Mouse (Mus musculus): Measurements from ENCODE around the gene Ryr1.
A peak's percentile ranks its signal among the peaks of the same experiment; 100 is the strongest.

The Ryr1 gene

DNA sequence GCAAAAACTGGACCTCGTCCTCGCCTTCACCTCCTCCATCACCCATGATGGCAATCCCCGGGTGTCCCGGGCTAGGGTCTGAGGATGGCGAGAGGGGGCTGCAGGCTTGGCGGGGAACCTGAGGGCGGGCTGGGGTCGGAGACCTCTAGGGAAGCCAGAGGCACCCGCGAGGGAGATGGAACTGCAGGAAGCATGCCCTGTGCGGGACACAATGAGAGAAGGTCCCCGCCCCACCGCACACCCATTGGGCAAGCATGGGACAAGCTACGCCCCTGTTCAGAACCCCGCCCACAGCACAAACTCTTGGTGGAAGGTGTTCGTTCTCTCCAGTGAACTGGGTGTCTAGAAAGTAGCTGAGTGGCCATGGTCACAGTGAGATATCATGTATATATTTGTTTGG is at the start of gene Ryr1:
Gene Ryr1, minus strand, starts transcription at position 210 of the 400 bp plus-strand sequence.
- peak; percentile 75 for DNase-seq (ENCODE audit: extremely low read depth, low read depth)

DNA sequence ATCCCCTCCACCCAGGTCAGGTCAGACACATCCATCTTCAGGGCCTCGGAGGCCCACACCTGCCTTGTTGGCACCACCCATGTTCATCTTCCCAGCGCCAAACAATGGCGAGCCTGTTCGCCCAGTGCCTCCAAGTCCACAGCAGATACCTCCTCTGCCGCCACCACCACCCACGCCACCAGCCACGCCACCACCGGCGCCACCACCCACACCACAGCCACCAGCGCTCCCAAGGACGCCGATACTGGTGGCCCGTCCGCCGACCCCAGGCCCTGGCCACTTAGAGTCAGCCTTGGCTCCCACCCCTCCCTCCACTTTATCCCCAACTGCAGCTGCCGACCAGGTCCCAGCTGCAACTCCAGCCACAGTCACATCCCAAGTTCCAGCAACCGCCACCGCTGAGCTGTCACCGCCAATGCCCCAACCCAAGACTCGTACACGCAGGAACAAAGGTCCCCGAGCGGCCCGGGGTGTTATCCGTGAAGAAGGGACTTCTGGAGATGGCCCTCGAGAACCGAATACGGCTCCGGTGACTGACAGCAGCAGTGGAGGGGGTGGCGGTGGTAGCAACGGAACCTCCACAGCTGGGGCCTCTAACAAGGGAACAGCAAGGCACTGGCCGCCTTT is 47.5 kb upstream of the Ryr1 start:
- no peak for DNase-seq (ENCODE audit: extremely low read depth, low read depth)

DNA sequence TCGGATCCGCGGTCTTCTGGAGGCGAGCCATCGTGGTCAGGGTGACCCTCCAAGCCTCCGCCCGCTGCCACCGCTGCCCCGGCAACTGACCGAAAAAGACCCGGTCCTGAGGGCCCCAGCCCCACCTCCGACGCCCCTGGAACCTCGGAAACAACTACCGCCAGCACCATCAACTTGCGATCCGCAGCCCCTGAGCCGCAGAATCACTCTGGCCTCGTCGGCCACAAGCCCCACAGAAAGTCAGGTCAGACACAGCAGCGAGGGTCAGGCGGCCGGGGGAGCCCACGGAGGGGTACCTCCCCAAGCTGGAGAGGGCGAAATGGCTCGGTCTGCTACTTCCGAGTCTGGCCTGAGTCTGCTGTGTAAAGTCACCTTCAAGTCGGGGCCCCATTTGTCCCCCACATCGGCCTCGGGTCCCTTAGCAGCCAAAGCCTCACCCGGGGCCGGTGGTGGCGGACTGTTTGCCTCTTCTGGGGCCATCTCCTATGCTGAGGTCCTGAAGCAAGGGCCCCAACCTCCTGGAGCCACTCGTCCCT is 46.7 kb upstream of the Ryr1 start:
- DNase-seq (ENCODE audit: extremely low read depth, low read depth): no peak

DNA sequence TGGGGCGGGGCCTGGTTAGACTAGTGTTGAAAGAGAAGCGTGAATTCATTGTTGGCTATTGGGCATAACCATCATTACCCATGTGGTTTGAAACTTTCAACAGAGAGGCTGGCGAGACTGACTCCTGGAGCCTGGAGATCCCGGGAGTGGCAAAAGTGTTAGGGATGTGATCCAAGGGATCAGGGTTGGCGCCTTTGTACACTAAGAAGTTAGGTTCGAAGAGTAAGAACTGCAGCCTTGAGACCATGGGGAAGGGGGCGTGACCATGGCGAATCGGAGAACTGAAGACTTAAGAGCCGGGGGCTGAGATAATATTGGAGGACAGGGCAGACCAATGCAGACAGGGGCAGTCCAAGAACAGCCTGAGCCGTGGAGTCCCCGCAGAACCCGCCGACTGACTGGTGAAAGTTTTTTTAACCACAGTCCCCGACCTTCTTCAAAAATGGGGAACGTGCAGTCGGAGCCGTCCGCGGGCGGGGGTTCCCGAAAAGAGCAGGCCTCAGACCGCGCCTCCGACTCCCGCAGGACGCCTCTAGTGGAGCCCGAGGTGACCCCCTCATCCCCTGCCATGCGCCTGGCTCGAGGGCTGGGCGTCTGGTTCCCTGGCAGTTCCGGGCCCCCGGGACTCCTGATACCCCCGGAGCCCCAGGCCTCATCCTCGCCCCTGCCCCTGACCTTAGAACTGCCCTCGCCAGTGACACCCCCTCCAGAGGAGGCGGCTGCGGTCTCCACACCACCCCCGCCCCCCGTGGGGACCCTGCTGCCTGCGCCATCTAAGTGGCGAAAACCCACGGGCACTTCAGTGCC is 46.0 kb upstream of the Ryr1 start:
- no peak for DNase-seq (ENCODE audit: extremely low read depth, low read depth)

DNA sequence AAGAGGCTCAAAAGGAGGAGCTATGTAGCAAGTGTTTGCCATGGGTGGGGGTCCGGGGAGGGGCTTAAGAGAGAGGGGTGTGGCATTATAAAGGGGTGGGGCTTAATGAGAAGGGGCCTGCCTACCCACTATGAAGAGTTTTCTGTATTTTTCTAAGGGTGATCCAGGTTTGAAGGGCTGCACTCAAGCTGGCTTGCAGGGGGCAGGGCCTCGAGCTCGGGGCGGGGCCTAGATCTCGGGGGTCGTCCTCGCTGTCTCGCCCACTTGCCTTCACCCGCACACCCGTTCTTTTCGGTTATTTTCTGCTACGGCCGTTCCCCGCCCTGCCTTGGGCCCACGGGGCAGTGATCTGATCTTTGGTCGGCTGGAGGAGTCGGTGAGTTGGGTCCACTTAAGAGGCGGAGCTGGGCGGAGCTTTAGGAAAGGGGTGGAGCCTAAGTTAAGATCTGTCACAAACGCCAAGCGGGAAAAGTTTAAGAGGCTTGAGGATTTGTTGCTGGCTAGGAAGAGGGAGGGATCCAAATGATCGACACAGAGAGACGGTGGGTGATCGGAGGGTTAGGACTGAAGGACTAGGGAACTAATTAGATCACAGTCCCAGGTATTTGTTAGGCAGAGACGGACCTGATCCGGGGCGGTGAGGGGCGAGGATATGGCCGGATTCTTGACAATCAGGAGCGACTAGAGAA is 45.2 kb upstream of the Ryr1 start, which contains the start of the genes Ggn and Spred3:
Gene Ggn, plus strand, starts transcription at position 145 of the 689 bp plus-strand sequence.
Gene Spred3, minus strand, starts transcription at position 346 of the 689 bp plus-strand sequence.
- peak; percentile 78 for DNase-seq (ENCODE audit: extremely low read depth, low read depth)

DNA sequence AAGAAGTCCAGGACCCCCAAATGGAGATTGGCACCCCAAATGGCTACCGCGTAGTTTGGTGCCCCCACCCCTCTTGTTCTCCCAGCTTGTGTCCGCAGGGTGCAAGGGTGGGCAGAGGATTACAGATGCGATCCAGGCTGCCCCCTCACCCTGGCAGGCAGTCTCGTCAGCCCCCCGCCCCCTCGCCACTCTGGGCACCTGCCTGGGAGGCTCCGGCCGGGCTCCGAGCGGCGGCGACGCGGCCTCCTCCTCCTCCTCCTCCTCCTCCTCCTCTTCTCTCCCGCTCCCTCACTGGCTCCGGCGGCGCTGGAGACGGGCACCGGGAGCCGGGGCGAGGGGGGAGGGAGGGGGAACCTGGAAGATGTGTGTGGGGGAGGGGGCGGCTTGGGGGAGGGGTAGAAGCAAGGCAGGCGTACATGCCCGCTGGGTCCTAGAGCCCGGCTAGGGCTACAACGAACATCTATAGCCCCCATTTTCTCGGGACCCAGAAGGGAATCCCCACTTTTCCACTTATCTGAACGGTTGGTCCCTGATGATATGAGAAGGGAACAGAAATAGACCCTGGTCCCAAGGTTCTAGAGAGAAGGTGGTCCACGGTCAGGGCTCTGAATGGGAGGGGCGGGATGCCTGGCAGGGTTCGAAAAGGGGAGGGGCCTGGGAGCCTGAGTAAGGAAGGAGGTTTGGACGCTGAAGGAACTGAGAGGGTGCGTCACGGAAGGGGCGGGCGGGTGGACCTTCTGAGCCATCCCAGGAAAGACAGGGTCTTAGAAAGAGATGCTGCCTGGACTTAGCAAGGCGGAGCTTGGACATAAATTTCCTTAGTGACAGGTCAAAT is 44.5 kb upstream of the Ryr1 start:
- DNase-seq (ENCODE audit: extremely low read depth, low read depth): peak; percentile 91

DNA sequence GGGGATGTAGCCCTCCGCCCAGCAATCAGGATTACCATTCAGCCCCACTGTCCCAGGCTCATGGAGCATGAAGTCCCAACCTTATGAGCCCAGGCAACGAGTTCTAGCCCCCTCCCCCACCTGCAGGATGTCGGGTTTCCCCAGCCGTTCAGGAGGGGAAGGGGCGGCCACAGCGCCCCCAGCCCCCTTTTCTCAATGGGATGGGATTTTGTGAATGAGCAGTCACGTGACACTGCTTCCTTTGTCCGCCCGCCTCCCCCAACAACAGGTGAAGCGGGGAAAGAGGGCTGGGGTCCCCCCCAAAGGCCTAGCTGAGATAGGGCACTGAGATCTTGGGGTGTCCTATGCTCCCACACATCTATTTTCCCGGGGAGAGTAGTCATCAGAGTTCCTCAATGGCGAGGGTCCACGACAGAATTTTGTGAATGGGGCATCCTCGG is 43.8 kb upstream of the Ryr1 start:
- DNase-seq (ENCODE audit: extremely low read depth, low read depth): no peak

DNA sequence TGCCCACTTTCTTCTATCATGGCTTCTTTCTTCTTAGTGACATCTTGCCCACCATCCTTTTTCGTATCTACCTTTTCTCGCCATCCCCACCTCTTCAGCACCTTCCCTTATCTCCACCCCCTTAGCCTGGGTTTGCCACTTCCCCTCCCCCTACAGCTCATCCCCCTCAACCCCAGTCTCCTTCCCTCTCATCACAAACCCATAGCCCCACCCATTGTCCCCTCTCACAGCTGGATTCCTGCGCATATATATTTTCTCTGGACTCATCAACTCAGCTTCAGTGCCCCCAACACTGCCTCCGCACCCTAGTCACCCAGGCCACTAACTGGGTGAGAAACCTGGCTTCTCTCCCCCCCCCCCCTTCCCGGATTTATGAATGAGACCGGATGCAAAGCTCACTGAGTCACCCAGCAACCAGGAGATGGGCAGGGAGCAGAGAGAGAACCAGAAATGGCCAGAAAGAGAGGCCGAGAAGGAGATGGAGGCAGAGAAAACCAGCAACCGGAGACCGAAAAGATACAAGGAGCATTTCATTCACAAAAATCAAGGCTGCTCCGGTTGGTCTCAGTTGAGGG is 43.2 kb upstream of the Ryr1 start:
- no peak for DNase-seq (ENCODE audit: extremely low read depth, low read depth)

DNA sequence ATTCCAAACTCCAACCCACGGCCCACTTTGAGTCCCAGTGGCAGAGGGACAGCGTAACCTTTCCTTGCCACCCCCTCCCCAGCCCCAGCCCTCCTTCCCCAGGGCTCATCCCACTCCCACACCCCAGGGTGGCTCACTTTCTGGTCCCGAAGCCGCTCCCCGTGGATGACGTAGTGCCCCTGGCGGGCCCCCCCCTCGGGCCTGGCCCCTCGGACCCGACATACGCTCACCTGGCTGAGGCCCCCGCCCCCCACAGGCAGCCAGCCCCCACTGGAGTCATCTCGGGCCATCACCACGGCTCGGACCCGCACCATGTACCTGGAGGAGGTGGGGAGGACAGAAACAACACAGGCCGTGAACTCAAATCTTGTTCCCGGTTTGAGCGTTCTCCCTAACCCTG is 42.7 kb upstream of the Ryr1 start:
- DNase-seq (ENCODE audit: extremely low read depth, low read depth): no peak

DNA sequence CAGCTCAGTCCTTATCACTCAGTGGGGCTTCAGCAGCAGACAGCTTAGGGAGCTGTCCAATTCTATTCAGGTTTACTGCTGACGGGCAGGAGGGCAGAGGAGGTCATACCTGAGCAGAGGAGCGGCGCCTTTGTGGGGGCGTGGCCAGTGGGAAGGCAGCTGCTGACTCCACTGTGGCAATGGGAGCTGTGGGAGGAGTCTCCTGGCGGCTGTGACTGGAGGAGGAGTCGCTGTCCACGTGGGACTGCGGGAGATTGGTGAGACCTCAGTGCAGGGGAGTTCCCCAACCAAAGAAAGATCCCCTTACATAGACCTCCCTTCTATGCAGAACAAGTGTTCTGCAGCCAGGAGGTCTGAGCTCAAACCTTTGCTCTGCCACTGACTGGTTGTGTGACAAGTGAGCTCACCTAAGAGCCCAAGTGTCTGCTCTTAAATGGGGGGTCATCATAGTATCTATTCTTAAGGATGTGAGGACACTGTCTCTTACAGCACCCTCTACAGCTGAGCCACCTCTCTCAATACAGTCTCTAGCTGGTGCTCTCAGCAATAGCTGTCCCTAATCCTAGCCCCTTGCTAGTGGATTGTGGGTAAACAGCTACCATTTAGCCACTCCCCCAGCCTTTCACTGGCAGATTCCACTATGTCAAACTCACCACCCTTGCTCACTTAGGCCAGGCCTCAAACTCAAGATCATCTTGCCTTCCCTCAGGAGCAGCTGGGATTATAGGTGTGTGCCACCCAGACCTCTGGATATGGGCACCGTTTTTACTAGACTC is 38.0 kb upstream of the Ryr1 start:
- no peak for DNase-seq (ENCODE audit: extremely low read depth, low read depth)

DNA sequence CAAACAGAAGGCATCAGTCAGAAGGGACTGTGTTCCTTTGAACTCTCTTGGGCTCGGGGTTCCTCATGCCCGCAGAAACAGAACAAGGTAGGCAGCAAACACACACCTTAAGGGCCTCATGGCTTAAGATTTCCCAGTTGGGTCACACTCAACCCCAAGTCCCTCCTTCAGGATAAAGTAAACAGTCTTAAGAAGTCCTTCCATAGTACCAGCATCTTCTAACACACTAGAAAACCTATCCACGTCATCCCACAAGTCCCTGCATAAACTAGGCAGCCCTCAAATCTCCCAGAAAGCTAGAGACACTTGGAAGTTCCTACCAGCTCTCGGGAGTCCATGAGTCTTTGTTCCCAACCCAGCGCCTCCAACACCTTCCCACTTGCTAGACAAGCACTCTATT is 37.3 kb upstream of the Ryr1 start:
- no peak for DNase-seq (ENCODE audit: extremely low read depth, low read depth)

DNA sequence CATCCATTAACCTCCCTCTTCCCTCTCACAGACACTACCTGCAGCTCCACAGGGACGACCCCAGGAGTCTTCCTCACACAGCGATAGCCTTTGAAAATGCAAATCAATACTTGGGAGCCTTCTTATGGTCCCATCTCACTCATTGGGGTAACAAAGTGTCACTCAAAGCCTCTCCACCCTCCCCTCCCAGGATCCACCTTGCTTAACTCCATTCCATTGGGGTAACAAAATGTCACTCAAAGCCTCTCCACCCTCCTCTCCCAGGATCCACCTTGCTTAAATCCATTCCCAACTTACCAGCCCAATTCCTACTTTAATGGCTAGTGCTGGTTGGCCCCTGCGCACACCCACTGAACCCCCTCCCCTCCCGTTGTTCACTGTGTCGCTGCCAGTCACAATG is 33.3 kb upstream of the Ryr1 start:
- no peak for DNase-seq (ENCODE audit: extremely low read depth, low read depth)

DNA sequence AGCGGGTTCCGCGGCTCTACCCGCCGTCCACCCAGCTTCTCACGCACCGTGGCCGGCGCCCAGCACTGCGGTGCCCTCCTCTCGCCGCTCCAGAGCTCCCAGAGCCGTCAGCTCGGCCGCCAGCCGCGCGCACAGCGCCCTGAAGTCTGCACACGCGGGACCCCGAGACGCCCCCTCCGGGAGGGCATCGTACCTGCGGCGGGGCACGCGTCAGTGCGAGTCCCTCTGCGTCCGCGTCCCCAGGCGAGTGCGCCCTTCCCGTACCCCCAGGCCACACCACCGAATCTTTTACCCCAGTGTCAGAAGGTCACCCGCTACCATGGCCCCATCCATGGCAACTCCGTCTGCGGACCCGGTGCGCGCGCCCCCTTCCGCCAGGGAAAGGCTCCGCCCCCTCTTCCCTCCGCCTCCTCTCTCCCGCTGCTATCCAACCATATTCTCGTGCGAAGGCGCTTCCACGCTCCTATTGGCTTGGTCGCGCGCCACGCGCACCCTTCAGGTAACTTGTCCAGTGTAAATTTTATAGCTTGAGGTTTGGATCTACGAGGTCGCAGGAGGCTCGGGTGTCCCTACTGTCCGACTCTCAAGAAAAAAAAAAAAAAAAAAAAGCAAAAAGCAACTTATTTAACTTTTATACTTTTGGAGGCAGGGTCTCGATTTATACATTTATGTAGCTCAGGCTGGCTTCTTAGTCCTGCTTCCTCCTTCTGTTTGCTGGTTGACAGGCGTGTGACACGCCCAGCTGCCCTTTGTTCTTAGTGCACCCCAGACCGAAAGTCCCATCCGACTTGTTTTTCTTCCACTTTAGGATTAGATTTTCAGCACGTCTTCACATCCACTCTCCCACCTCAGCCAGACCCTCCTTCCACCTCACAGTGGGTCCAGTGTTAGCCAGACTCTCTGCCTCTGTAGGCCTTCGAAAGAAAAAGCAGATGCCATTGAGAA is 31.1 kb upstream of the Ryr1 start, which contains the start of gene Fam98c:
Gene Fam98c, minus strand, starts transcription at position 397 of the 945 bp plus-strand sequence.
- DNase-seq (ENCODE audit: extremely low read depth, low read depth): peak; percentile 77

DNA sequence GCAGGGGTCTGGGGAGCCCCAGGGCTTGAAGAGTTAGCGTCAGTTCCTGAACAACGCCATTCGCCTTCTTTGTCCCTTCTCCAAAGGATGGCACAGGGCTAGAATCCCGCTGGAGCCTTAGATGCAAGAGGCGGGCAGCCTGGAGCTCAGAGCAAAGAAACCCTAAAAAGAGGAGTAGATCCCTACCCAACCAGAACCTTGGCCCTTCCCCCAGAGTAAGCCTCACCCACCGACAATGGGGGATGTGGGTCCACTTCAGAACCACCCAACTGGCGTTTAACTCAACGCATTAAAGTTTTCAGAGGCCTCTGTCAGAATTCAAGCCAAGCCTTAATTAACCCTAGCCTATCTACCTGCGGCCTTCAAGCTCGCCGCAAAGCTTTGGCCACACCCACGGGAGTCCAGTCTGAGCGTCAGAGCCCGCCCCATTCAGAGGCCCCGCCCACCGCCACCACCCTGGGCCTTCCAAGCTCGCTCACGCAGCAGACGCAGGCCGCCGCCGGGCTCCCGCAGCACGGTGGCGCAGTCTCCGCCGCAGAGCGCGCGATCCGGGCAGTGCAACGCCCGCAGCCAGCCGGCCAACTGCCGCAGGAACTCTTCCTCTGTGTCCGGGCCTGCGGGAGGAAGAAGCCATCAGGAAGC is 30.3 kb upstream of the Ryr1 start:
- DNase-seq (ENCODE audit: extremely low read depth, low read depth): peak; percentile 44

DNA sequence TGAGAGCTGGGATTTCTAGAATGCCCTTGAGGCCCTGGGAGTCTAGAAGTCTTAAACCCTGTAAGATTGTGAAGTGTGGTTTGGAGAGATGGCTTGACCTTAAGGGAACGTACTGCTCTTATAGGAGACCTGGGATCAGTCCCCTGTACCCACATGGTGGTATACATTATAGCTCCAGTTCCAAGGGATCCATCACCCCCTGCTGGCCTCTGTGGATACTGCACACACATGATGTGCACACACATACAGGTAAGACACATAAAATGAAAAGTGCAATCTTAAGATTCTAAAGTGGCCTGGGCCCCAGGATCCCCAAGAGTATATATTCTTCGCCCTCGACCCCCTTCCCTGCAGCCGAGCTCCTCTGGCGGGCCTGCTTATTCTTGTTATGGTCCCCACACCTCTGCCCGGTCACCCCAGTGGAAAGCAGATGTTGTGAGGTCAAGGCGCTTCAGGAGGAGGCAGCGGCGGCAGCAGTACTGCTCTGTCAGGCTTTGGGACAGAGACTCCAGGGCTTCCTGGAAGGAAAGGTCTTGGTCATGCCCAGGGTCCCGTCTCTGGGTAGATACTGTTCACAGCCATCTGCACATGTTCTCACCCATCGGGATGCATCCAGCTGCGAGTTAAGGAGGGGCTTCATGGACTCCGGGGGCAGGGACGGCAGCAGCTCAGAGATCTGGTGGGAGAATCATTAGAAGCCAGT is 29.2 kb upstream of the Ryr1 start:
- peak; percentile 11 for DNase-seq (ENCODE audit: extremely low read depth, low read depth)

DNA sequence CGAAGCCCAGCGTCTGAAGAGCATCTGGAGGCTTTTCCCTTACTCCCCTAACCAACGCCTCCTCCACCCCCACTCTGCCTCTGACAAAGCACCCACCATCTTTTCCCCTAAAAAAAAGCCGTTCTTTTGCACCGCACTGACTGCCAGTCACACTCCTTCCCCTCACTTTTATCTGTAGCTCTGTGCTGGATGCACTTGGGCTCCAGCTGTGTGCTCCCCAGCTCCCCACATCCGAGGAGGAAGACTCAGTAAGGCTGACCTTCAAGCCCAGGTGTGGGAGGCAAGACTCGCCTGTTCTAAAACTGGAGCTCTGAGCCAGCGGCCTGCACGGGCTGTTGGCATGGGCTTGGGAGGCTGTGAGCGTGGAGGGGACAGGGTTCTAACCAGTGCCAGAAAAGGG is 26.5 kb upstream of the Ryr1 start:
- DNase-seq (ENCODE audit: extremely low read depth, low read depth): no peak

DNA sequence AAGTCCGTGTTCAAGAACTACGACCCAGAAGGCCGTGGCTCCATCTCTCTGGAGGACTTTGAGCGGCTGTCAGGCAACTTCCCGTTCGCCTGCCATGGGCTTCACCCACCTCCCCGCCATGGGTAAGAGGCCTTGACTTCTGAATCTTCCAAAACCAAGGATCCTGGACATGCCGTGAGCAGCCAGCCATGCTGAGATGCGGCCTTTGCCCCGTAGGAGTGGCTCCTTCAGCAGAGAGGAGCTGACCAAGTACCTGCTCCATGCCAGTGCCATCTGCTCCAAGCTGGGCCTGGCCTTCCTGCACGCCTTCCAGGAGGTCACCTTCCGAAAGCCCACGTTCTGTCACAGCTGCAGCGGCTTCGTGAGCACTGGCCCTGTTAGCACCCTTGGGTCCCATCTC is 23.8 kb upstream of the Ryr1 start:
- DNase-seq (ENCODE audit: extremely low read depth, low read depth): no peak

All from MEL-GATA-1-ER (cell line).